Mouse (Mus musculus): Measurements from ENCODE around the gene Fchsd2.
A peak's percentile ranks its signal among the peaks of the same experiment; 100 is the strongest.

The Fchsd2 gene

GRCm38 (mm10) chr7:101301361-101301880 is 208.8 kb downstream of the Fchsd2 start:
- H3K27me3 ChIP-seq (ENCODE audit: insufficient read depth, low read length) = peaks cover 63% of the 10 kb centered on the region
- TF ChIP-seq CTCF (conservative IDR thresholded peaks at IDR 0.05; ENCODE audit: low read length) (no peak), POU5F1 (IDR thresholded peaks at IDR 0.05; ENCODE audit: borderline replicate concordance, low read length) (no peak), NANOG (IDR thresholded peaks at IDR 0.05; ENCODE audit: borderline replicate concordance, low read length) (no peak)

GRCm38 (mm10) chr7:101301881-101302456 is 209.3 kb downstream of the Fchsd2 start, which contains the start of gene Atg16l2:
Atg16l2 (minus strand) TSS chr7:101302251.
- H3K36me3 ChIP-seq (ENCODE audit: insufficient read depth, low read length) = no peaks in the 10 kb centered on the region
- no peak for TF ChIP-seq CTCF (conservative IDR thresholded peaks at IDR 0.05; ENCODE audit: low read length)
- peaks cover 18% of the 10 kb centered on the region for H3K4me1 ChIP-seq (replicated peaks; ENCODE audit: low read depth, low read length)
- H3K4me3 ChIP-seq (replicated peaks; ENCODE audit: low read length) = peak within 1 kb of the TSS; percentile 88
- H3K27me3 ChIP-seq (ENCODE audit: insufficient read depth, low read length) = peaks cover 58% of the 10 kb centered on the region
- H3K9me3 ChIP-seq (ENCODE audit: low read length) = peaks cover 10% of the 10 kb centered on the region

More at GRCm38 (mm10) chr7:101301361-101301880, 208.8 kb downstream of the Fchsd2 start:
- H3K9me3 ChIP-seq (ENCODE audit: low read length) = peaks cover 13% of the 10 kb centered on the region
- H3K4me3 ChIP-seq (replicated peaks; ENCODE audit: low read length) = peak overlapping the region; percentile 88
- H3K36me3 ChIP-seq (ENCODE audit: insufficient read depth, low read length) = no peaks in the 10 kb centered on the region
- H3K4me1 ChIP-seq (replicated peaks; ENCODE audit: low read depth, low read length) = peaks cover 19% of the 10 kb centered on the region

- Histone ChIP-seq H3K36me3 (ENCODE audit: insufficient read depth, low read length) (no peaks in the 10 kb centered on the region), H3K27me3 (ENCODE audit: insufficient read depth, low read length) (peaks cover 52% of the 10 kb centered on the region), H3K4me1 (replicated peaks; ENCODE audit: low read depth, low read length) (peaks cover 18% of the 10 kb centered on the region), H3K9me3 (ENCODE audit: low read length) (peaks cover 3% of the 10 kb centered on the region), H3K4me3 (replicated peaks; ENCODE audit: low read length) (peak overlapping the region; percentile 88)
- TF ChIP-seq POU5F1 (IDR thresholded peaks at IDR 0.05; ENCODE audit: borderline replicate concordance, low read length) = no peak
Observed at GRCm38 (mm10) chr7:101302691-101303090, 210.0 kb downstream of the Fchsd2 start.

- Histone ChIP-seq H3K4me3 (replicated peaks; ENCODE audit: low read length) (no peak overlapping the region), H3K36me3 (ENCODE audit: insufficient read depth, low read length) (no peaks in the 10 kb centered on the region), H3K27me3 (ENCODE audit: insufficient read depth, low read length) (peaks cover 12% of the 10 kb centered on the region), H3K4me1 (replicated peaks; ENCODE audit: low read depth, low read length) (peaks cover 27% of the 10 kb centered on the region), H3K9me3 (ENCODE audit: low read length) (no peaks in the 10 kb centered on the region)
- TF ChIP-seq CTCF (conservative IDR thresholded peaks at IDR 0.05; ENCODE audit: low read length) (no peak), POU5F1 (IDR thresholded peaks at IDR 0.05; ENCODE audit: borderline replicate concordance, low read length) (no peak), NANOG (IDR thresholded peaks at IDR 0.05; ENCODE audit: borderline replicate concordance, low read length) (no peak)
Observed at GRCm38 (mm10) chr7:101306841-101307240, 214.2 kb downstream of the Fchsd2 start.

- peaks cover 4% of the 10 kb centered on the region; the same call in 1 of the 2 replicates for H3K27me3 ChIP-seq (ENCODE audit: insufficient read depth, low read length)
- TF ChIP-seq CTCF (conservative IDR thresholded peaks at IDR 0.05; ENCODE audit: low read length) (no peak), POU5F1 (IDR thresholded peaks at IDR 0.05; ENCODE audit: borderline replicate concordance, low read length) (no peak), NANOG (IDR thresholded peaks at IDR 0.05; ENCODE audit: borderline replicate concordance, low read length) (no peak)
- H3K36me3 ChIP-seq (ENCODE audit: insufficient read depth, low read length) = no peaks in the 10 kb centered on the region
- peaks cover 19% of the 10 kb centered on the region for H3K4me1 ChIP-seq (replicated peaks; ENCODE audit: low read depth, low read length)
- H3K9me3 ChIP-seq (ENCODE audit: low read length) = no peaks in the 10 kb centered on the region
- H3K4me3 ChIP-seq (replicated peaks; ENCODE audit: low read length) = peak overlapping the region; percentile 81
Observed at GRCm38 (mm10) chr7:101309985-101310326, 217.3 kb downstream of the Fchsd2 start.

GRCm38 (mm10) chr7:101310327-101311028 is 217.8 kb downstream of the Fchsd2 start:
- H3K27me3 ChIP-seq (ENCODE audit: insufficient read depth, low read length) = peaks cover 5% of the 10 kb centered on the region
- H3K36me3 ChIP-seq (ENCODE audit: insufficient read depth, low read length) = no peaks in the 10 kb centered on the region
- peak overlapping the region; percentile 81 for H3K4me3 ChIP-seq (replicated peaks; ENCODE audit: low read length)
- H3K9me3 ChIP-seq (ENCODE audit: low read length) = no peaks in the 10 kb centered on the region
- H3K4me1 ChIP-seq (replicated peaks; ENCODE audit: low read depth, low read length) = peaks cover 19% of the 10 kb centered on the region
- TF ChIP-seq POU5F1 (IDR thresholded peaks at IDR 0.05; ENCODE audit: borderline replicate concordance, low read length) (no peak), CTCF (conservative IDR thresholded peaks at IDR 0.05; ENCODE audit: low read length) (peak; percentile 69)

- Histone ChIP-seq H3K4me1 (replicated peaks; ENCODE audit: low read depth, low read length) (peaks cover 19% of the 10 kb centered on the region), H3K4me3 (replicated peaks; ENCODE audit: low read length) (peak overlapping the region; percentile 81), H3K36me3 (ENCODE audit: insufficient read depth, low read length) (no peaks in the 10 kb centered on the region), H3K27me3 (ENCODE audit: insufficient read depth, low read length) (peaks cover 5% of the 10 kb centered on the region), H3K9me3 (ENCODE audit: low read length) (no peaks in the 10 kb centered on the region)
- TF ChIP-seq NANOG (IDR thresholded peaks at IDR 0.05; ENCODE audit: borderline replicate concordance, low read length) (no peak), CTCF (conservative IDR thresholded peaks at IDR 0.05; ENCODE audit: low read length) (no peak), POU5F1 (IDR thresholded peaks at IDR 0.05; ENCODE audit: borderline replicate concordance, low read length) (no peak)
Observed at GRCm38 (mm10) chr7:101311061-101311460, 218.4 kb downstream of the Fchsd2 start.

GRCm38 (mm10) chr7:101313033-101313432 is 220.4 kb downstream of the Fchsd2 start:
- Histone ChIP-seq H3K27me3 (ENCODE audit: insufficient read depth, low read length) (peaks cover 11% of the 10 kb centered on the region), H3K36me3 (ENCODE audit: insufficient read depth, low read length) (no peaks in the 10 kb centered on the region), H3K4me3 (replicated peaks; ENCODE audit: low read length) (no peak overlapping the region), H3K9me3 (ENCODE audit: low read length) (no peaks in the 10 kb centered on the region), H3K4me1 (replicated peaks; ENCODE audit: low read depth, low read length) (peaks cover 25% of the 10 kb centered on the region)
- no peak for TF ChIP-seq NANOG (IDR thresholded peaks at IDR 0.05; ENCODE audit: borderline replicate concordance, low read length)
- no peak for TF ChIP-seq CTCF (conservative IDR thresholded peaks at IDR 0.05; ENCODE audit: low read length)
- TF ChIP-seq POU5F1 (IDR thresholded peaks at IDR 0.05; ENCODE audit: borderline replicate concordance, low read length) = no peak
